Mouse (Mus musculus) c-Kit-positive CD71-positive TER-119-negative erythroid progenitor cells, embryonic 14.5 days (primary cell): Measurements from ENCODE around the gene Gm14406.
"Not testable (repeated sequence)": the region's sequence is repeated elsewhere in the genome, so short reads cannot be mapped to it uniquely, and the experiment has no call there.

Experiments used
- DNase-seq: peaks from one replicate; pipeline ENCODE4 v3.0.0-alpha.2; 2013; ENCODE audit warnings: low read depth

The Gm14406 gene

GRCm38 (mm10) chr2:177577998-177578397, at the start of gene Gm14406:
Gene Gm14406 (minus strand): TSS chr2:177578210.
- not testable (repeated sequence) for DNase-seq

GRCm38 (mm10) chr2:177575141-177575540, 2.9 kb downstream of the Gm14406 start:
- DNase-seq = not testable (repeated sequence)

GRCm38 (mm10) chr2:177559365-177559764, 18.6 kb downstream of the Gm14406 start:
- not testable (repeated sequence) for DNase-seq

GRCm38 (mm10) chr2:177555261-177555660, 22.7 kb downstream of the Gm14406 start:
- DNase-seq = not testable (repeated sequence)

- DNase-seq = not testable (repeated sequence)
Observed at GRCm38 (mm10) chr2:177537717-177538116, 40.3 kb downstream of the Gm14406 start.

- DNase-seq = not testable (repeated sequence)
Observed at GRCm38 (mm10) chr2:177537141-177537540, 40.9 kb downstream of the Gm14406 start.

- no peak for DNase-seq
Observed at GRCm38 (mm10) chr2:177535876-177536275, 42.1 kb downstream of the Gm14406 start.

GRCm38 (mm10) chr2:177524171-177524570, 53.8 kb downstream of the Gm14406 start:
- DNase-seq = not testable (repeated sequence)

- DNase-seq = not testable (repeated sequence)
Observed at GRCm38 (mm10) chr2:177523674-177524073, 54.3 kb downstream of the Gm14406 start.

GRCm38 (mm10) chr2:177523061-177523460, 54.9 kb downstream of the Gm14406 start:
- DNase-seq = no peak

GRCm38 (mm10) chr2:177520035-177520434, 58.0 kb downstream of the Gm14406 start:
- no peak for DNase-seq
